Mouse (Mus musculus) ES-Bruce4 (cell line): ENCODE results near the gene Tat.

ENCODE experiments used
- CTCF ChIP-seq: IDR thresholded peaks from one replicate; pipeline ENCODE4 v1.8.1; 2011; ENCODE audit warnings: low read depth, low read length
- EP300 ChIP-seq: IDR thresholded peaks from 2 replicates; pipeline ENCODE4 v1.6.1; 2011; ENCODE audit warnings: low read depth, low read length; ENCODE audit not compliant: insufficient read depth

- no peak for TF ChIP-seq CTCF
- TF ChIP-seq EP300: no peak
Observed at GRCm38 (mm10) chr8:109952171-109952570, 38.1 kb upstream of the Tat start.
